Mouse (Mus musculus): ENCODE data around the gene Pole3.
"Not testable (repeated sequence)": the region's sequence is repeated elsewhere in the genome, so short reads cannot be mapped to it uniquely, and the experiment has no call there.

The Pole3 gene

DNA sequence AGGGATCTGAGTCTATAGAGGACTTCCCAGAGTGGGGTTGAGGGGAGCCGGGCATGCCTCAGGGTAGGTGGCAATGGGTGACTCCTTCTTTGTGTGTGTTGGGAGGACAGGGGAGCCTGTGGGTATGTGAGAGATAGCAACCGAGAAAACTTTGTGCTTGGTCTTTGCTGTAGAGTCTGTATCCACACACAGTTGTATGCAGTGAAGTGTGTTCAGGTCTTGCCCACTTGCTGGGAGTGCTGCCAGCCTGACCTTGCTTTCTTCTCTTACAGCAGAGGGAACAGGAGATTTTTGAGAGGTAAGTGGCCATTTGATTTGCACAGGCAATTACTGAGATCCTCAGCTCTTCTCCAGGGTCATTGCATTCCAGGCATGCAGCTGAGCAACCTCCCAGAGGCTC lies 37.0 kb downstream of the Pole3 start:
- DNase-seq (ENCODE audit: low read depth, low spot score) = no peak

DNA sequence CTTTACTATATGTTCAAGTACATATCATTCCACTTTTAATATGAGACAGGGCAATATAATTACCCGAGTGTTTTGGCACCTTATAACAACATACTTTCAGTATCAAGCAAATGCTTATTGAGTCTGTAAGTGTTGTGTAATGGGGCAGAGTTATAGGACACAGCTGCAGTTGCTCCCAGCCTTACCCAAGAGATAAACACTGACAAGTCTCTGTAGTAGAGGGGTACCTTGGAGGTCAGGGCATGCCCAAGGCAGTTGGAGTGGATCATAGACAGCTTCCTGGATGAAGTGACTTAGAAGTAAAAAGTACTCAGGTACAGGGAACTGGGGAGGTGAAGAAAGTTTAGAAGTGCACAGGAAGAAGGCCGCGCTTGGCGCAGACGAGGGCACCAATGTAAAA lies 37.7 kb downstream of the Pole3 start:
- DNase-seq (ENCODE audit: low read depth, low spot score) = no peak

DNA sequence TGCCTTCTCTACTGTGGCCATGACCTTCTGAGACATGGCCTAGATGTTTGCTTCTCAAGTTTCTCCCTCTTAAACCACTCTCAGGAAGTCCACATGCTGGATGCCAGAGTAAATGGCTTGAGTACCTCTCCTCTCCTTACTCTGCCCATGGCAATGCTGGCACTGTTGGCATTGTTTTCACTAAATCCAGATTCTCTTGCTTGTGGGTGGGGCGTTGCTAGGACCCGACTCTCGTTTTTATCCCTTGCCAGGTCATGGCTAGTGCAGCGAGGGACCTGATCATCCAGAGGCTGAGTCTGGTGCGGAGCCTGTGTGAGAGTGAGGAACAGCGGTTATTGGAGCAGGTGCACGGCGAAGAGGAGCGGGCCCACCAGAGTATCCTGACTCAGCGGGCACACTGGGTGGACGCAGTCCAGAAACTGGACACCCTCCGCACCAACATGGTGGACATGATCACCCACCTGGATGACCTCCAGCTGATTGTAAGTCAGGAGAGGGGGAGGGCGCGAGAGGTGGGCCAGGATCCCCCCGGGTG lies 38.6 kb downstream of the Pole3 start:
- DNase-seq (ENCODE audit: low read depth, low spot score) = no peak

DNA sequence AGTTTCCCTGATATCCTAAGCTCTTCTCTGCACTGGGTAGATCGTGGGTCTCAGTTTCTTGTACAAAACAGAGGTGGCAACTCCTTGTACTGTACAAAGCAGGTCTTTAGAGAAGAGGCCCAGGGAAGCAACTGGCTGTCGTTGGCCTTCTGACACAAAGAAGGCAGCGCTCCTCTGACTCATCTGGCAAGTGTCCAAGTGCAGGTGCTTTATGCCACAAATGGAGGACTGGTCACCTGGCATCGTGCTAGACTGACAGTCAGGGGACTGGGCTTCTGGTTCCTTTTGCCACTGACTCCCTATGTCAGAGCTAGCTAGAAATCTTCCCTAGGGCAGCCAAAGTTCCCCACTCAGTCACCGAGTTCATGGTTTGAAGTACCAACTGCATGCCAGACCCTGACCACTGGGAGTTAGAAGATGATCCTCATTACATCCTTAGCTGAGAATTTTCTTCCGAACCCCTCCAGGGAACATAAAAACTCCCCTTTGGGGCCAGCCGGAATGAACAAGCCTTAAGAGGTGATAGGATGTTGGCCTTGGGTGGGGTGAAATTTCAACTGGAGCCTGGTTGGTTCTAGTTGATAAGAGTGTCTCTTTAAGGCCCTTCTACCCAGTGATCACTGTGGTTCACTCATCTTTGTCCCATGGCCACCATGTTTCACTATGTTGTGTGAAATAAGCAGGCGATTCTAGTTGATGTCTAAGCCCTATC lies 39.3 kb downstream of the Pole3 start:
- no peak for DNase-seq (ENCODE audit: low read depth, low spot score)

DNA sequence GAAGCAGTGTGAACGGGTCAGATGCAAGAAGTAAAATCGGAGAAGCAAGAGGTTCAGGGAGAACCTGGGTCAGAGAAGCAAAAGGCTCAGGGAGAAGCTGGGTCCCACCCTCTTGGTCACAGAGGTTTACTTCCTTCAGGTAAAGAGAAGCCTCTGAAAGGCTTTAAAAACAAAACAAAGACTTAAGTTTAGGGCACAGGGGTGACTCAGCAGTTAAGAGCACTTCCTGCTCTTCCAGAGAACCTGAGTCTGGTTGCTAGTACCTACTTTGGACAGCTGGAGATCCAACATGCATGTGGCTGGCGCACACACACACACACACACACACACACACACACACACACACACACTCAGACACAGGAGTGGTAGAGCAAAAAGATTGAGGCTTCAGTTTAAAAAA lies 39.9 kb downstream of the Pole3 start:
- no peak for DNase-seq (ENCODE audit: low read depth, low spot score)

DNA sequence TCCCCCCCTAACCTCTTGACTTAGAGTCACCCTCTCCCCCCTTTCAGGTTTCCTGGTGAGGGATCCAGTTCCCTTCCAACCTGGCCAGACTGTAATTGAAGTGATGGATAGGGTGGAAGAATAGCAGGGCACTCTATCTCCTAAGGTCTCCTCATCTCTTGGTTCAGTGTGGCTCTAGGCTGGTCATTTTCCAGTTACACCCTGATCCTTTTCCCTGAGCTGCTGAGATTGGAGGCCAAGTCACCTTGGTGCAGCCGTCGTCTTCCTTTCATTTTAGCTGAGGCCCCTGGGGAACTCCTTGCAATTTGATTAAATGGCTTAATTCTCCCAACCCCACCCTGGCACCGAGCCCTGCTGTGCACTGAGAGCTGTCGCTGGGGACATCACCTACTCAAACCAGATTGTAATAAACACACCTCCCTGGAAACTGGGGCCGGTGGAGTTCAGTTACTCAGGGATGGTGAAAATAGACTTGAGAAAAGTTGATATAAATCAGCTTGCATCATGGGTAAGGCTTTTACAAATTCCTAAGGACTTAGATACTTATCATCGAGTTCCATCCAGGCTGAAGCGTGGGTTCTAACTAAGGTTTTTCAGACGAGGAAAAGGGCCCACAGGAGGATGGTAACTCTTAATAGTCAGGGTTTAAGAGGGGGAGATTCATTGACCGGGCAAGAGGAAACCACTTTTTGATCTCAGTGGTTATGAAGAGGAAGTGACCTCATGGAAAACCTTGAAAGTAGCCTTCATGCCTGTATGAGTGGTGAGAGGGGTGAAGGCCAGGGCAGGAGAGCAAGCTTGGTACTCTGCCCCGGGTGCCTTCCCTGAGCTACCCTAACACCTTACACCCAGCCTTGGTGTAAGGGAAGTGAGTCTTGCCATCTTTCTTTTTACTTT lies 43.9 kb downstream of the Pole3 start:
- no peak for DNase-seq (ENCODE audit: low read depth, low spot score)

DNA sequence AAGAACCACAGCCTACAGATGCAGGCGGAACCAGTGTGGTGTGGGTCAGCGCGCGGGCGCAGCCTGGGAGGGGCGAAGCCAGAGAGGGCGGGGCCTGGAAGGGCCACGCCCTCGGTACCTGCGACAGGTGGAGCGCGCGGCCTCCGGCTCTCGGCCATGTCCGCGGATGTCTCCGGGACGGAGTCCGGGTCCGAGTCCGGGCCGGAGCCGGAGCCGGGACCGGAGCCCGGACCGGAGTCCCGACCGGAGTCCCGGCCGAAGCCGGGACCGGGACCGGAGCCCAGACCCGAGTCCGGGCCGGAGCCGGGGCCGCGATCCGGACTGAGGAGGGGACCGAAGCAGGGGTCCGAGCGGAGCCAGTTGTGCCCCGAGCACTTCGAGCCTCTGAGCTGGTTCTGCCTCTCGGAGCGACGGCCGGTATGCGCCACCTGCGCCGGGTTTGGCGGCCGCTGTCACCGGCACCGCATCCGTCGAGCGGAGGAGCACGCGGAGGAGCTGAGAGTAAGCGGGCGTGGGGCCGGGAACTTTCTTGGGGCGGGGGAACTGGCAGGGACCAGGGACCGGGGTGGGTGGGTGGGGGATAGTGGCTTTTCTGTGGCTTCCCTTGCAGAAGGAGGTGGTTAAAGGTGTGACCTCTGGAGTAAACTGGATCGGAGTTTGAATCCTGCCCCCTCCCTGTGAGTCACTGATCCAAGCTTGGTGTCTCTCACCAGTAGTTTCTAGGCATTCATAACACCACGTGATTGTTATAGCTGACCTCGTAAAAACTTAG lies 44.7 kb downstream of the Pole3 start, which contains the start of gene Bspry:
TSS of gene Bspry (plus strand) at position 117 of the 772 bp plus-strand sequence.
- no peak for DNase-seq (ENCODE audit: low read depth, low spot score)

DNA sequence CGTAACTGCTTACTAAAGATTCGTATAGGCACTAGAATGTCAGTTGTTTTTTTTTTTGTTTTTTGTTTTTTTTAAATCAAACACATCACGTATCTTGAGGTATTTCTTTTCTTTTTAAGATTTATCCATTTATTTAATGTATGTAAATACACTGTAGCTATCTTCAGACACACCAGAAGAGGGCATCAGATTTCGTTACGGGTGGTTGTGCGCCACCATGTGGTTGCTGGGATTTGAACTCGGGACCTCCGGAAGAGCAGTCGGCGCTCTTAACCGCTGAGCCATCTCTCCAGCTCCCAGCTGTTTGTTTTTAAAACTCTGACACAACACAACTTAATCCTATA lies 45.3 kb downstream of the Pole3 start:
- not testable (repeated sequence) for DNase-seq (ENCODE audit: low read depth, low spot score)

DNA sequence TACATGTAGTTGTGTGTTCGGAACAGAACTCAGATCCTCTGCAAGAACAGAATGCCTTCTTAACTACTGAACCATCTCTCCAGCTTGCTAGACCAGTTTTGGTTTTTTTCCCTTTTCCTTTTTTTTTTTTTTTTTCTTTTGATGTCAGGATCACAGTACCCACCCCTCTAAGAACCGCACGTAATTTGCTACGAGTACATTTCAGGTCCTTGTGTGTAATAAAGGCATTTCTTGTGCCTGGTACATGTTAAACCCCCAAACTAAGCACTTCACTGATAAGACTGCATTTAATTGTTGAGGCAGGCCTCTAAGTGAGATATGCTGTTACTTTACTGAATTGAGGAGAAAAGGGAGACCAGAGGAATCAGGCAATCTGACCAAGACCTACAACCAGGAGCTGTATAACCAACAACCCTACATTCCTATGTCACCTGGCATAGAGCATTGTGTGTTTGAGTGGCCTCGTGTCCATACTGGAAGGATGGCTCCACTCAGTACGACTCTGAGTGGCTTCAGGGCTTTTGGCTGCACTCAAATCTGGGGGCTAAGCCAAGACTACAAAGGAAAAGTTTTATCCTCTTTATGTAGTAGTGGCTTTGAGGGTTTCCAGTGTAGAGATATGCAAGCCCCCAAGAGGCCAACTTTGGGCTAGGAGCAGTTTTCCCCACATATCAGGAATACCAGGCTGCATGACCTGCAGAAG lies 47.2 kb downstream of the Pole3 start:
- DNase-seq (ENCODE audit: low read depth, low spot score) = no peak

DNA sequence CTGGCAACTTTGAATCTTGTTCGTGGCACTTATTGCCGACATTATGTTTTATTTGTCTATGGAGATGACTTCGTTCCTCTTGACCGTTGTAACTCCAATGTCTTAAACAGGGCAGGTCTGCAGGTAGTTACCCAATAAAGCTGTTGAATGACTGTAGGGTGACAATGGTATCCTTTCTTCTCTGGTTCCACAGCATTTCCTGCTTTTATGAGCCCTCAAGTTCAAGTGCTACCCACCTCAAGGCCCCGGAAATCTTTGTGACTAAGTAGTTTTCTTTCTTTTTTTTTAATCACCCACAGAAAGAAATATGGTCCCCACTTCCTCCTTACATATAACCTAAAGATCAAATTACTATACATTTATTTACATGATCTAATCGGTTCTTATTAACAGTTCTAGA lies 49.1 kb downstream of the Pole3 start:
- DNase-seq (ENCODE audit: low read depth, low spot score) = no peak

DNA sequence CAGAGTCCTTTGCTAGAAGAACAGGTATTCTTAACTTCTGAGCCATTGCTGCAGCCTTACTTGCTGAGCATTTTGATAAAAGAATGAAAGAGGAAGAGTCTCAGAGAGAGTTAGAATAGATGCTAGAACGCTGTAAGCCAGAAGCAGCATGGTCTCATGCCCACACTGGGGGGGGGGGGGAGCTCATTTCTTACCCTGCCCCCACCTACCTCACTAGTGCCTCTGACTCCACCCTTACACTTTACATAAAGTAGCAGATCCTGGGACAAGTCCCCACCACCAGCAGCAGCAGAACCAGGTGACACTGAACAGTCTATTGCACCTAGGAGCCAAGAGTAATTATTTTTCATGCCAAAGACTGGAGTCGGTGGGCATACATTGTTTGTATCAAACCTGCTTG lies 49.7 kb downstream of the Pole3 start:
- DNase-seq (ENCODE audit: low read depth, low spot score) = no peak
